Mouse (Mus musculus) monocyte, adult 5-6 weeks (primary cell): ENCODE measurements around the gene Slc30a4. TPM values are rescaled to one million over a fixed set of nuclear protein-coding genes. Genes with fewer than 3 reads are reported as not detected.

Source experiments
- ATAC-seq: fragments of 153-309, 156-312 bp; replicated peaks from 2 replicates; pipeline ENCODE4 v1.8.0; 2017; ENCODE audit warnings: mild to moderate bottlenecking; ENCODE audit not compliant: low TSS enrichment, insufficient number of reproducible peaks, severe bottlenecking, poor library complexity, low FRiP score
- total RNA-seq: library from RNA; stranded (forward); fragments of 200-1000, 200-491, 200-594 nt; gene quantifications from 3 replicates; pipeline ENCODE4 v1.2.3, GENCODE M21; 2017

Slc30a4 gene
- total RNA-seq, 1 experiment from 2014 or later, result 1.1 TPM

DNA sequence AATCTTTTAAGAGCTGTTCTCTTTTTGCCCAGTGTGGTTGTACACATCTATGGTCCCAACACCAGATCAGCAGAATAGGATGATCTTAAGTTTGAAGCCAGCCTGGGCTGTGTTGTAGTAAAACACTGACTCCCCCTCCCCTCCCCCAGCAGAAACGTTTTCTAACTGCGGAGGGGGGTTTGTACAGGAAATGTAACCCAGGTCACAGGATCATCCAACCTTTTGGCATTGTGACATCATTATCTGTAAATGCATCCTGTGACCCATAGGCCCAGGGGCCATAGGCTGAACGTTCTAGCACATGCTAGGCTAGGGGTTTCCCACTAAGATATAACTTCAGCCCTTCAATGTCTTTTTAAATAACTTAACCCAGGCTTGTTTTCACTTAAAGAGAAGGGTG is 65.8 kb downstream of the Slc30a4 start, which contains the start of gene AA467197:
AA467197 (plus strand) TSS at position 301 of the 400 bp plus-strand sequence.
- ATAC-seq, result no peak

Other genes starting within 250 kb of the Slc30a4 start
- 0.29 to 1.1 TPM in 2 of 3 replicates, not detected in the other for gene Gm14085, start 217.7 kb downstream of the Slc30a4 start, total RNA-seq
- 0.75 to 0.97 TPM (median 0.95 TPM) in 3 replicates for gene Gatm, start 91.4 kb downstream of the Slc30a4 start, total RNA-seq
- gene AA467197, start 65.7 kb downstream of the Slc30a4 start, total RNA-seq, result 3.2 to 7.8 TPM in 2 of 3 replicates, not detected in the other
- 20.4 to 28.0 TPM (median 27.2 TPM) in 3 replicates for gene Bloc1s6, start 35.8 kb upstream of the Slc30a4 start, total RNA-seq
- gene Sqor, start 62.6 kb upstream of the Slc30a4 start, total RNA-seq, result 82.6 to 132 TPM (median 121 TPM) in 3 replicates